Mouse (Mus musculus) cerebellum, adult 2 months (tissue): ENCODE data around the gene Pqlc3.

Experiments used
- CTCF ChIP-seq: fragments of 200-500 bp; IDR thresholded peaks from 2 replicates; pipeline ENCODE4 v1.5.1; 2011; ENCODE audit warnings: low read depth, mild to moderate bottlenecking, control low read depth, low read length, moderate library complexity, borderline replicate concordance; ENCODE audit not compliant: insufficient read depth
- POLR2A ChIP-seq: fragments of 200-500 bp; IDR thresholded peaks from 2 replicates; pipeline ENCODE4 v1.6.1; 2011; ENCODE audit warnings: low read length, control low read depth, borderline replicate concordance; ENCODE audit not compliant: insufficient read depth

- TF ChIP-seq CTCF (no peak), POLR2A (no peak)
These were observed 3.9 kb downstream of the Pqlc3 start for GRCm38 (mm10) chr12:16996281-16996680.
